Mouse (Mus musculus) intestine, embryonic 14.5 days (tissue): ENCODE data around the gene Cpm. TPM values are rescaled to one million over a fixed set of nuclear protein-coding genes. Genes with fewer than 3 reads are reported as not detected.

Source experiments
- ATAC-seq: fragments of 200-750 bp; cut with Nextera tagmentation; replicated peaks from 2 replicates; pipeline ENCODE4 v1.8.0; 2017; ENCODE audit warnings: low read depth, moderate number of reproducible peaks, moderate TSS enrichment, moderate library complexity; ENCODE audit not compliant: low FRiP score, low TSS enrichment
- DNase-seq: peaks from one replicate; pipeline ENCODE4 v3.0.0-alpha.2; 2018; ENCODE audit warnings: low spot score
- H3K27ac ChIP-seq: fragments of 300-500 bp; sonication (generic); 2 replicates; pipeline ENCODE4 v1.5.1; 2014; ENCODE audit warnings: low read depth, mild to moderate bottlenecking, control low read depth
- H3K27me3 ChIP-seq: fragments of 300-500 bp; sonication (generic); replicated peaks from 2 replicates; pipeline ENCODE4 v1.6.1; 2014; ENCODE audit warnings: low read length, control low read depth; ENCODE audit not compliant: control insufficient read depth, insufficient read depth
- H3K36me3 ChIP-seq: fragments of 300-500 bp; sonication (generic); 2 replicates; pipeline ENCODE4 v1.6.1; 2014; ENCODE audit warnings: low read length, control low read depth; ENCODE audit not compliant: control insufficient read depth, insufficient read depth
- H3K4me1 ChIP-seq: fragments of 300-500 bp; sonication (generic); replicated peaks from 2 replicates; pipeline ENCODE4 v1.6.1; 2014; ENCODE audit warnings: low read length, control low read depth, mixed read lengths; ENCODE audit not compliant: control insufficient read depth, insufficient read depth
- H3K4me2 ChIP-seq: fragments of 300-500 bp; sonication (generic); 2 replicates; pipeline ENCODE4 v1.6.1; 2014; ENCODE audit warnings: low read length
- H3K4me3 ChIP-seq: fragments of 300-500 bp; sonication (generic); 2 replicates; pipeline ENCODE4 v1.5.1; 2014; ENCODE audit warnings: low read depth, low read length, control low read depth, mixed read lengths
- H3K9ac ChIP-seq: fragments of 300-500 bp; sonication (generic); 2 replicates; pipeline ENCODE4 v1.6.1; 2014; ENCODE audit warnings: mild to moderate bottlenecking, low read length
- H3K9me3 ChIP-seq: fragments of 300-500 bp; sonication (generic); 2 replicates; pipeline ENCODE4 v1.6.1; 2016; ENCODE audit warnings: low read length, control low read depth; ENCODE audit not compliant: control insufficient read depth
- WGBS: fragments of 180-500 bp; shearing (Covaris S2); extraction: QIAGEN DNeasy Blood & Tissue Kit; methylation state at CpG from one replicate; pipeline ENCODE4 v1.1.7; 2014; 5-methylcytosine and 5-hydroxymethylcytosine counted together
- polyA plus RNA-seq: library from polyadenylated mRNA; unstranded; fragments of >200 nt; fragmentation: Nextera tagmentation; extraction: Ambion mirVana; gene quantifications from 2 replicates; pipeline ENCODE4 v1.2.1, GENCODE M21; 2014

The Cpm gene
- polyA plus RNA-seq, 1 experiment from 2014 or later = 66.6 TPM

- DNase-seq = no peak
- no peaks in the 10 kb centered on the region for H3K27me3 ChIP-seq
- H3K4me2 ChIP-seq = no peak overlapping the region
- no peak overlapping the region for H3K9ac ChIP-seq
- no peaks in the 10 kb centered on the region for H3K9me3 ChIP-seq
- no peak for ATAC-seq
- H3K4me3 ChIP-seq = no peak overlapping the region
- WGBS = 93% methylated on average over 28 of the region's 28 CpGs
- H3K27ac ChIP-seq = no peak overlapping the region
- H3K4me1 ChIP-seq = peaks cover 6% of the 10 kb centered on the region
- H3K36me3 ChIP-seq = 0 out of 2 replicates have a peak, but pooled peaks cover 3% of the 10 kb centered on the region
These were observed 38.6 kb downstream of the Cpm start for GRCm38 (mm10) chr10:117667663-117668507.

- ATAC-seq = no peak
- Histone ChIP-seq H3K36me3 (0 out of 2 replicates have a peak, but pooled peaks cover 3% of the 10 kb centered on the region), H3K4me3 (no peak overlapping the region), H3K9ac (no peak overlapping the region), H3K4me1 (peaks cover 5% of the 10 kb centered on the region), H3K27ac (no peak overlapping the region), H3K4me2 (no peak overlapping the region), H3K9me3 (no peaks in the 10 kb centered on the region), H3K27me3 (no peaks in the 10 kb centered on the region)
- WGBS = 74% methylated on average over 10 of the region's 10 CpGs
- DNase-seq = no peak
These were observed 39.4 kb downstream of the Cpm start for GRCm38 (mm10) chr10:117668546-117669300.

- Histone ChIP-seq H3K4me1 (no peaks in the 10 kb centered on the region), H3K27ac (no peak overlapping the region), H3K4me2 (no peak overlapping the region), H3K9ac (no peak overlapping the region), H3K9me3 (no peaks in the 10 kb centered on the region), H3K27me3 (no peaks in the 10 kb centered on the region), H3K4me3 (no peak overlapping the region), H3K36me3 (0 out of 2 replicates have a peak, but pooled peaks cover 3% of the 10 kb centered on the region)
- DNase-seq (no peak), ATAC-seq (no peak)
- WGBS = 43% methylated on average over 10 of the region's 10 CpGs
These were observed 40.3 kb downstream of the Cpm start for GRCm38 (mm10) chr10:117669449-117670090.

- WGBS = 66% methylated on average over 3 of the region's 3 CpGs
- Histone ChIP-seq H3K4me3 (no peak overlapping the region), H3K36me3 (0 out of 2 replicates have a peak, but pooled peaks cover 3% of the 10 kb centered on the region), H3K4me1 (no peaks in the 10 kb centered on the region), H3K4me2 (no peak overlapping the region), H3K9me3 (no peaks in the 10 kb centered on the region), H3K27ac (no peak overlapping the region), H3K27me3 (no peaks in the 10 kb centered on the region), H3K9ac (no peak overlapping the region)
- ATAC-seq = no peak
- no peak for DNase-seq
These were observed 40.8 kb downstream of the Cpm start for GRCm38 (mm10) chr10:117670092-117670491.

GRCm38 (mm10) chr10:117670791-117671190 lies 41.5 kb downstream of the Cpm start:
- Histone ChIP-seq H3K4me3 (no peak overlapping the region), H3K4me2 (no peak overlapping the region), H3K36me3 (0 out of 2 replicates have a peak, but pooled peaks cover 3% of the 10 kb centered on the region), H3K27me3 (no peaks in the 10 kb centered on the region), H3K9me3 (no peaks in the 10 kb centered on the region), H3K27ac (no peak overlapping the region), H3K9ac (no peak overlapping the region), H3K4me1 (no peaks in the 10 kb centered on the region)
- ATAC-seq (no peak), DNase-seq (no peak)
- WGBS = 85% methylated on average over 5 of the region's 5 CpGs

GRCm38 (mm10) chr10:117671266-117671665 lies 42.0 kb downstream of the Cpm start:
- no peaks in the 10 kb centered on the region for H3K9me3 ChIP-seq
- WGBS = 86% methylated on average over 9 of the region's 9 CpGs
- H3K27ac ChIP-seq = no peak overlapping the region
- DNase-seq (no peak), ATAC-seq (no peak)
- no peaks in the 10 kb centered on the region for H3K4me1 ChIP-seq
- no peak overlapping the region for H3K4me2 ChIP-seq
- H3K4me3 ChIP-seq = no peak overlapping the region
- 0 out of 2 replicates have a peak, but pooled peaks cover 3% of the 10 kb centered on the region for H3K36me3 ChIP-seq
- H3K9ac ChIP-seq = no peak overlapping the region
- H3K27me3 ChIP-seq = no peaks in the 10 kb centered on the region

GRCm38 (mm10) chr10:117671930-117672666 lies 42.8 kb downstream of the Cpm start:
- no peaks in the 10 kb centered on the region for H3K27me3 ChIP-seq
- DNase-seq (no peak), ATAC-seq (no peak)
- no peak overlapping the region for H3K9ac ChIP-seq
- no peak overlapping the region for H3K4me3 ChIP-seq
- no peak overlapping the region for H3K27ac ChIP-seq
- 85% methylated on average over 13 of the region's 13 CpGs for WGBS
- H3K9me3 ChIP-seq = no peaks in the 10 kb centered on the region
- H3K4me2 ChIP-seq = no peak overlapping the region
- H3K36me3 ChIP-seq = 0 out of 2 replicates have a peak, but pooled peaks cover 3% of the 10 kb centered on the region
- 0 out of 2 replicates have a peak, but pooled peaks cover 3% of the 10 kb centered on the region for H3K4me1 ChIP-seq

GRCm38 (mm10) chr10:117672693-117673092 lies 43.4 kb downstream of the Cpm start:
- WGBS = 50% methylated on average over 7 of the region's 7 CpGs
- no peak overlapping the region for H3K9ac ChIP-seq
- DNase-seq = no peak
- ATAC-seq = no peak
- H3K4me1 ChIP-seq = 0 out of 2 replicates have a peak, but pooled peaks cover 3% of the 10 kb centered on the region
- H3K36me3 ChIP-seq = 0 out of 2 replicates have a peak, but pooled peaks cover 3% of the 10 kb centered on the region
- no peaks in the 10 kb centered on the region for H3K27me3 ChIP-seq
- H3K4me3 ChIP-seq = no peak overlapping the region
- H3K9me3 ChIP-seq = no peaks in the 10 kb centered on the region
- H3K27ac ChIP-seq = no peak overlapping the region
- H3K4me2 ChIP-seq = no peak overlapping the region
